Mouse (Mus musculus): Measurements from ENCODE around the gene Zfp758.
"Not testable (repeated sequence)": the region's sequence is repeated elsewhere in the genome, so short reads cannot be mapped to it uniquely, and the experiment has no call there.

Zfp758 gene

DNA sequence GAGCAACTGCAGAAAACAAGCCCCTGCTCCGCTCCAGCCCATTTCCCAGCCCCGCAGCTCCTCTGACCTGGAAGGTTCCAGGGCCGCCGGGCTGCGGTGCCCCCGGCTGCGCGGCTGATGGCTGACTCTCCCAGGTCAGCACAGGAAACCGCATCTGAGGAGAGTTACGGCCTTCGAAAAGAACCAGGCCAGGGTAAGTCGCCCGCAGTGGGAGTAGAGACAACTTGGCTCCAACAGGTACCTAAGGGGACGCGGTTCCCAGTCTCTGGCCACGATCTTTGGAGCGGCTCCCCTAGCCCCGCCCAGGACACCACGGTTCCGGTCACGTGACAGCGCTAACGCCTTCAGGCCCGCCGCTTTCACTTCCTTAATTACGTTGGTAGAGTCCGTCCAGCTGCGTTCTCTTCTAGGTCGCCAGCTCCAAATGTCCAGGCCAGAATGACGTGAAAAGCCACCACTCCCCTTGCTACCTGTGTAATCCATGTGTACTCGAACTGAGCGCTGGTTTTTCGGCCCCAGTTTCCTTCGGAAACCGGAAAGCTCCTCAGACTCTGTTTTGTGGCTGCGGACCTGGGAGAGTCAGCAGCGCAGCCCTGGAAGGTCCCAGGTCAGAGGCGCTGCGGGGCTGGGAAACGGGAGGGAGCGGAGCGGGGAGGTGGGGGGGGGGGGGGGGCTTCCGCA lies at the start of gene Zfp758, which contains the start of gene Zfp944:
Gene Zfp758, plus strand, starts transcription at position 353 of the 681 bp plus-strand sequence.
Gene Zfp944, minus strand, starts transcription at position 300 of the 681 bp plus-strand sequence.
- in situ Hi-C loops (cut with MboI; ENCODE audit: low sequenced_read_pairs), result not testable (repeated sequence)

DNA sequence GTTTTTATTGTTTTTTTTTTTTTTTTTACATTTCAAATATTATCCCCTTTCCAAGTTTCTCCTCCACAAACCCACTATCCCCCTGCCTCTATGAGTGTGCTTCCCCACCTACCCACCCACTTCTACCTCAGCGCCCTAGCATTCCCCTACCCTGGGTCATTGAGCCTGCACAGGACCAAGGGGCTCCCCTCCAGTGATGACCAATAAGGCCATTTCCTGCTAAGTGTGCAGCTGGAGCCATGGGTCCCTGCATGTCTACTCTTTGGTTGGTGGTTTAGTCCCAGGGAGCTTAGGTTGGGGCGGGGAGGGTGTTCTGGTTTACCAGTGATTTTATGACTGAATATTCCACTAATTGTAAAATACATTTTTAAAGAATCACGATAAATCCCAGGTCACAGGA lies 47.0 kb upstream of the Zfp758 start:
- in situ Hi-C loops (cut with MboI; ENCODE audit: low sequenced_read_pairs), result not testable (repeated sequence)

DNA sequence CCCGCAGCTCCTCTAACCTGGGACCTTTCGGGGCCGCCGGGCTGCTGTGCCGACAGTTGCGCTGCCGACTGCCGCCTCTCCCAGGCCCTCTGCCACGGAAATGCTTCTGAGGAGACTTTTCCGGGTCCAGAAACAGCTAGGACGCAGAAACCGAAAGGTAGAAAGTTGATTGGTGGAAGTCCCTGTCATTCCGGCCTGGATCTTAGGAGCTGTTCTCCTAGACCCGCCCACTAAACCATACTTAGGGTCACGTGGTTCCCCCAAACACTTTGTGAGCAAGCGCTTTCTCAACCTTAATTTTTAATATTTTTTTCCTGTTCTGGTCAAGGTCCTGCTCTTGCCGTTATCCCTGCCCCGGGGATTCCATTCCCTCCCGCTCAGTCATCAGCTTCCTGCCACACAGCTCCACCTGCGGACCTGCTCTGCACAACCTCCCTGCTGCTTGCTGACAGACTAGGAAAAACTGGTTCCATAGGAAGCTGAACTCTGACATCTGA lies 46.5 kb upstream of the Zfp758 start, which contains the start of gene CT030661.1:
Gene CT030661.1, minus strand, starts transcription at position 108 of the 497 bp plus-strand sequence.
- in situ Hi-C loops (cut with MboI; ENCODE audit: low sequenced_read_pairs), result not testable (repeated sequence)

DNA sequence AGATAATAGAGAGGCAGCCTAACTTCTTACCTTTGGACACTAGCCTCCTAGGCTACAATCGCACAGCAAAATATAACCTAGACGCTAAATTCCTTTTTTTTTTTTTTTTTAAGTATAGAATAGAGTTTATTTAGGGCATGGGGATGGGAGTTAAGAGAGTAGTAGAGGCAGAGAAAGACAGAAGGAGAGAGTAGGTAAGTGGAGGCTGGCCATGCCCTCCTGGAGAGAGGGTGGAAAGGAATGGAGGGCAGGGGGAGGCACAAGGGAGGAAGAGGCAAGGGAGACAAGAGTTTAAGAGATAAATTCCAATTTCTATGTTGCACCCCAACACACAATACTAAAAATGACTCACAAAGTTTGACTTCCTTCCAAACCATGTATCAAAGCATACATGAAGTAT lies 46.0 kb upstream of the Zfp758 start:
- in situ Hi-C loops (cut with MboI; ENCODE audit: low sequenced_read_pairs), result not testable (repeated sequence)

DNA sequence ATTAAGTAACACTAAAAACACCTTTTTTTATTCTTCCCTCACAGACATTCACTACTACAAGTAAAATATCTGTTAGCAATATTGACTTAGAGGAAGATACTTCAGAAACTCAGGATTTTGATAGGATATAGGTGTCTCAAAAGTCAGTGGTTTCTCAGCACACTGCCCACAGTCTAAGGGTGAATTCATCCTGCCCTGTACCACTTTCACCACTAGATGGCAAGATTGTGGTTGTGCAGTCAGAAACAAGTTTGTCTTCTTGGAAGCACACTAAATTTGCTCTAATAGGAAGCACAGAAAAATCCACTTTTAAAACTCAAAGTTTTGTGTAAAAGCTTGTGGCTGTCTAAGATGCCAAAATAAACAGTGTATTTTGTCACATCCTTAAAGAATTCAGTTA lies 8.5 kb upstream of the Zfp758 start:
- in situ Hi-C loops (cut with MboI; ENCODE audit: low sequenced_read_pairs), result no loop called here

DNA sequence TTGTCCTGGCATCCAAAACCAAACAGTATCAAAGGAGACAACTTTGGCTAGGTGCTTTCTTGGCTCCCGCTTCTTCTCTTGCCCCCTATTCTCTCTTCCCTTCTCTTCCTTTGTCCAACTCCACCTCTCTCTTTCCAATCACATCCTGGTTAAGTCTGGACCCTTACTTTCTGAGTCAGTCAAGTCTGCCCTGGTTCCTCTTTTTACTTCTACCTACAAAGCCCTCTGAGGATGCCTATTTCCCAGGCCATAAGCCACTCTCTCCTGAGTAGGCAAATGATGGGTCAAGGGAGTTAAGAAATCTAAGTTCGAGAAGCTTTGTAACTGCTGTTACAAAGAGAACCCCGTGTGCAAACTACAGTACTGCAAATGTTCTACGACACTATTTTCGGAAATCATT lies 681 bp upstream of the Zfp758 start:
- in situ Hi-C loops (cut with MboI; ENCODE audit: low sequenced_read_pairs), result no loop called here

DNA sequence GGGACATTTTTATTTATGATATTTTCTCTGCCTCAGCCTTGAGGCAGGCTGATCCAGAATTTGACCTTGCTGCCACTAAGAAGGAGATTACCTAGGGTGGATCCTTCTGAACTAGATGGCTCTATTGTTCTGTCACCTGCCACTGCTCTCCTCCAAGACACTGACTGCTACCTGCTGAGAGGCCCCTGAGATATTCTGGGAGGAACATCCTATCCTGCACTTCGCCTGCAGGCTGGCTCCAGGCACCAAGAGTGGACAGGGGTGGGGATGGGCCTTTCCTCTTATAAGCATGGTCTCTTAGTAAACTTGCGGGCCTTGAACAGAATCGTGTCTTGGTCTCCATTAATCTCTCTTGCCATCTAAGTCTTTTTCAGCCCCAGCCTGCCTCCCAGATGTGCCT lies 2.6 kb downstream of the Zfp758 start:
- in situ Hi-C loops (cut with MboI; ENCODE audit: low sequenced_read_pairs), result no loop called here

DNA sequence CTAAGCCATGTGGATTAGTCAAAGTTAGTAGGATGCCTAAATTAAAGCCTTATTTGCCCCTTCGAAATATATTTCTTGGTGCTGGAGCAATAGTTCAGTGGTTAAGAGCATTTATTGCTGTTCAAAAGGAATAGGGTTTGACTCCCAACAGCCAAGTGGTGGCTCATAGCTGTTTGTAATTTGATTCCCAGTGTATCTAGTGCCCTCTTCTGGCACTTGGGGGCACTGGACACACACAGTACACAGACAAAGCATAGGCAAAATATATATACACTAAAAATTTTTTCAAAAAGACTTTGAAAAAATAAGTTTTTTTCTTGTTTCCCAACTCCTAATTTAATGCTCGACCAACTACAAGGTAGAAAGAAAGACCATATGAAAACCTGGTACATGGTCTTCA lies 49.5 kb downstream of the Zfp758 start:
- in situ Hi-C loops (cut with MboI; ENCODE audit: low sequenced_read_pairs), result no loop called here

DNA sequence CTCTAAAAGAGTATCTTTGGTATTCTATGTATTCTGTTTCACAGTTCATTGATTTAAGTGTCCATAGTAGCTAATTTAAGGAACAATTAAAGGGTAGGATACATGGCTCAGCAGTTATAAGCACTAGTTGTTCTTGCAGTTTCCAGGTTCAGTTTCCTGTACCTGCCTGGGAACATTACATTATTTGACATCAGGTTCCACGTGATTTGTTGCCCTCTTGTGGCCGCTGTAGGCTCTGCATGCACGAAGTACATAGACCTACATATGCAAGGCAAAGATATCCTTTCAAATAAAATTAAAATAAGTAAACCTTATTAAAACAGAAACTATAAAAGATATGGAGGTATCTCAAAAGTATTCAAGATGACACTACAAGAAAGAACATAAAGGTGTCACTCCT lies 56.3 kb downstream of the Zfp758 start:
- in situ Hi-C loops (cut with MboI; ENCODE audit: low sequenced_read_pairs), result no loop called here

DNA sequence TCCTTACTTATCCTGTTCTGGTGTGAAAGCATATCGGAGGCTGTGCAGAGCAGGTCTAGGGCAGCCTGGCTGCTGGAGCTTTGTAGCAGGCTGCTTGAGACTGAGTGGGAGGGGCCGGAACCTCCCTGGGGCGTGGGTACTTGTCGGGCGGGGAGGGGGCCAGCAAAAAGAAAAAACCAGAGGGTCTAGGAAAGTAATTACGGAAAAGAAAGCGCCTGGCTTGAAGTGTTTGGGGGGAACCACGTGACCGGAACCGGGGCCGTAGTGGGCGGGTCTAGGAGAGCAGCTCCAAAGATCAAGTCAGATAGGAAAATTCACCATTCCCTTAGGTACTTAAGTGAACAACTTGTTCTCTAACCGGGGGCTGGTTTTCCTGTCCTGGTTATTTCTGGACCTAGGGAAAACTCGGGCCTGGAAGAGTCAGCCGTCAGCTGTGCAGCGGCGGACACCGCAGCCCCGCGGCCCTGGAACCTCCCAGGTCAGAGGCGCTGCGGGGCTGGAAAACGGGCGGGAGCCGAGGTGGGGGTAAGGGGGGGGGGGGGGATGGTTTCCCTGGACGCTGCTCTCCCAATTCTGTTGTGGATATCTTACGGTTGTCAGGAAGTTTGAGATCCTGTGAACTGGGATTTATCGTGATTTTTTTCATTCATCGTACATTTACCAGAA lies 62.8 kb downstream of the Zfp758 start, which contains the start of gene Zfp946:
Gene Zfp946, plus strand, starts transcription at position 271 of the 666 bp plus-strand sequence.
- in situ Hi-C loops (cut with MboI; ENCODE audit: low sequenced_read_pairs), result no loop called here

DNA sequence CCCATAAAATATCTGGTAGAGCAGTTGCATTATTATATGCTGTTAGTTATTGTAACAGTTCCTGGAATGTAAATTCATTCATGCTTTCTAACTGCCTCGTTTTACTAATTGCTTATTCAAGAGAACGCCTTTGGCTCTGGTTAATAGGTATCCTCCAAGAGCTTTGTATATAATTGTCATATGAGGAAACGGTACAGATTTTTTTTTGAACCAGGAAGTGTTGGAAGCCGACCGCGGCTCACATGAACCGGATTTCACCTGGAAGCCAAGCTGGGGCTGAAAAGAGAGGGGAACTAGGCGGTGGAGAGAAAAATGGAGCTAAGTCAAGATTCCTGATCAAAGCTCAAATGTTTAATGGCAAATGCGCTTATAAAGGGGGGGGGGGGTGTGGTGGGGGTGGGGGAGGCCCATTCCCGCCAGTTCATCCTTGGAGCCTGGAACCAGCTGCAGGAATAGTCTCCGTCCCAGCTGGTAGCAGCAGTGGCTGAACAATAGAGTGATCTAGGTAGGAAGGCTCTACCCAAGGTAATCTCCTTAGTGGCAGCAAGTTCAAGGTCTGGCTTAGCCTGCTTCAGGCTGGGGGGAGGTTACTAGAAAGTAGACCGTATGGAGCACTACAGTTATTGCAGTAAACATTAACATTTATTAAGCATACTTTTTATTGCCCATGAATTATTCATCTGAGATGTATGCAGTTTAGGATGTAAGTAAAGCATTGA lies 63.5 kb downstream of the Zfp758 start:
- in situ Hi-C loops (cut with MboI; ENCODE audit: low sequenced_read_pairs), result no loop called here
